Mouse (Mus musculus) C2C12 (cell line): ENCODE results near the gene Map2k6. TPM values are rescaled to one million over a fixed set of nuclear protein-coding genes. Genes with fewer than 3 reads are reported as not detected.
"Not testable (repeated sequence)": the region's sequence is repeated elsewhere in the genome, so short reads cannot be mapped to it uniquely, and the experiment has no call there.

ENCODE experiments used
- H3K27me3 ChIP-seq: one replicate; pipeline ENCODE4 v1.6.1; 2011; ENCODE audit not compliant: control insufficient read depth, insufficient read depth, insufficient read length
- H3K36me3 ChIP-seq: one replicate; pipeline ENCODE4 v1.6.1; 2011; ENCODE audit not compliant: control insufficient read depth, insufficient read depth
- H3K4me3 ChIP-seq: one replicate; pipeline ENCODE4 v1.5.1; 2011; ENCODE audit warnings: mild to moderate bottlenecking, control low read depth; ENCODE audit not compliant: poor library complexity, insufficient read depth, severe bottlenecking
- H3K79me2 ChIP-seq: one replicate; pipeline ENCODE4 v1.6.1; 2011; ENCODE audit not compliant: control insufficient read depth, insufficient read depth
- H3K79me3 ChIP-seq: one replicate; pipeline ENCODE4 v1.6.1; 2011; ENCODE audit warnings: low read depth, control low read depth
- H3ac ChIP-seq: one replicate; pipeline ENCODE3; 2011; ENCODE audit warnings: low read depth; ENCODE audit not compliant: control insufficient read depth, insufficient read length
- CEBPB ChIP-seq: IDR thresholded peaks from one replicate; pipeline ENCODE4 v1.6.1; 2011; ENCODE audit warnings: low read depth, mild to moderate bottlenecking, control low read depth, moderate library complexity
- CTCF ChIP-seq: IDR thresholded peaks from one replicate; pipeline ENCODE4 v1.5.1; 2011; ENCODE audit not compliant: control insufficient read depth, insufficient read depth, insufficient read length
- FOSL1 ChIP-seq: IDR thresholded peaks from one replicate; pipeline ENCODE4 v1.8.0; 2011; ENCODE audit warnings: mild to moderate bottlenecking, low read length; ENCODE audit not compliant: poor library complexity, insufficient read depth, severe bottlenecking
- MAX ChIP-seq: IDR thresholded peaks from one replicate; pipeline ENCODE4 v1.6.1; 2011; ENCODE audit warnings: mild to moderate bottlenecking, control low read depth
- MYOD1 ChIP-seq: IDR thresholded peaks from one replicate; pipeline ENCODE4 v1.6.1; 2011; ENCODE audit warnings: low read depth; ENCODE audit not compliant: control insufficient read depth, insufficient read length
- MYOG ChIP-seq: IDR thresholded peaks from one replicate; pipeline ENCODE4 v1.6.1; 2011; ENCODE audit not compliant: control insufficient read depth, insufficient read length; ENCODE audit errors: extremely low read depth
- USF1 ChIP-seq: IDR thresholded peaks from one replicate; pipeline ENCODE4 v1.6.1; 2011; ENCODE audit warnings: low read depth, mild to moderate bottlenecking, control low read depth, moderate library complexity
- long read RNA-seq, 2 experiments: library from polyadenylated mRNA; unstranded; transcript quantifications; one replicate each; pipeline ENCODE4 v2.0.0; 2019 to 2020
- polyA plus RNA-seq: library from polyadenylated mRNA; unstranded; fragments of >200 nt; fragmentation: generic; extraction: Trizol; gene quantifications from one replicate; pipeline ENCODE4 v1.2.1, GENCODE M21; 2012; ENCODE audit warnings: missing spikeins

Map2k6 gene
- 4.8 TPM for polyA plus RNA-seq
- long read RNA-seq, experiment 1, transcript Map2k6-201 (12 exons, 2,068 nt): major isoform, 5 of 6 reads
- long read RNA-seq, experiment 1, partial matches to known transcripts: 0 of 6 reads
- long read RNA-seq, experiment 1, other reads (novel, unspliced or antisense): 1 of 6 reads
- long read RNA-seq, experiment 2, transcript Map2k6-201 (12 exons, 2,068 nt): major isoform, 14 of 19 reads
- long read RNA-seq, experiment 2, partial matches to known transcripts: 2 of 19 reads
- long read RNA-seq, experiment 2, other reads (novel, unspliced or antisense): 3 of 19 reads

- TF ChIP-seq MAX (peak; percentile 89), CEBPB (no peak), MYOG (no peak)
- H3K36me3 ChIP-seq: no peaks in the 10 kb centered on the region
- no peaks in the 10 kb centered on the region for H3K79me3 ChIP-seq
- no peaks in the 10 kb centered on the region for H3K79me2 ChIP-seq
- H3K4me3 ChIP-seq: peak within 1 kb of the TSS; percentile 35
- no peaks in the 10 kb centered on the region for H3K27me3 ChIP-seq
- peak within 1 kb of the TSS; percentile 27 for H3ac ChIP-seq
These were observed at the start of gene Map2k6 for GRCm38 (mm10) chr11:110398553-110399239. Gene Map2k6 (plus strand): TSS chr11:110399122.

- TF ChIP-seq FOSL1: no peak
- TF ChIP-seq MYOD1: no peak
- no peak for TF ChIP-seq USF1
- TF ChIP-seq CTCF: no peak
- no peak for TF ChIP-seq CEBPB
- TF ChIP-seq MAX: no peak
- TF ChIP-seq MYOG: no peak
- Histone ChIP-seq H3K36me3 (no peaks in the 10 kb centered on the region), H3K4me3 (no peak overlapping the region), H3K79me3 (no peaks in the 10 kb centered on the region), H3K27me3 (no peaks in the 10 kb centered on the region), H3ac (no peak overlapping the region), H3K79me2 (no peaks in the 10 kb centered on the region)
These were observed 44.7 kb upstream of the Map2k6 start for GRCm38 (mm10) chr11:110354261-110354660.

GRCm38 (mm10) chr11:110355131-110355530 is 43.8 kb upstream of the Map2k6 start:
- not testable (repeated sequence) for H3K36me3 ChIP-seq

GRCm38 (mm10) chr11:110357756-110358551 is 41.0 kb upstream of the Map2k6 start:
- Histone ChIP-seq H3ac (no peak overlapping the region), H3K79me2 (no peaks in the 10 kb centered on the region), H3K4me3 (no peak overlapping the region), H3K79me3 (no peaks in the 10 kb centered on the region), H3K27me3 (no peaks in the 10 kb centered on the region), H3K36me3 (no peaks in the 10 kb centered on the region)
- no peak for TF ChIP-seq MYOG
- TF ChIP-seq MYOD1: peak; percentile 52
- no peak for TF ChIP-seq CEBPB
- TF ChIP-seq MAX: peak; percentile 87
- peak; percentile 99 for TF ChIP-seq FOSL1
- TF ChIP-seq USF1: peak; percentile 86
- TF ChIP-seq CTCF: no peak

More at GRCm38 (mm10) chr11:110355131-110355530, 43.8 kb upstream of the Map2k6 start:
- H3K4me3 ChIP-seq, H3K27me3 ChIP-seq, H3K79me3 ChIP-seq, H3ac ChIP-seq, H3K79me2 ChIP-seq: not testable (repeated sequence)

GRCm38 (mm10) chr11:110365016-110365415 is 33.9 kb upstream of the Map2k6 start:
- Histone ChIP-seq H3K36me3 (no peaks in the 10 kb centered on the region), H3ac (no peak overlapping the region), H3K27me3 (no peaks in the 10 kb centered on the region), H3K79me3 (no peaks in the 10 kb centered on the region), H3K79me2 (no peaks in the 10 kb centered on the region), H3K4me3 (no peak overlapping the region)
- TF ChIP-seq CTCF (no peak), MYOG (no peak), USF1 (no peak), MYOD1 (no peak), MAX (no peak), FOSL1 (no peak), CEBPB (no peak)
